Mouse (Mus musculus) forebrain, embryonic 11.5 days (tissue): ENCODE results near the gene Tpsg1. TPM values are rescaled to one million over a fixed set of nuclear protein-coding genes. Genes with fewer than 3 reads are reported as not detected.
A peak's percentile ranks its signal among the peaks of the same experiment; 100 is the strongest.

ENCODE experiments used
- ATAC-seq: fragments of 200-750 bp; cut with Nextera tagmentation; replicated peaks from 2 replicates; pipeline ENCODE4 v1.8.0; 2017; ENCODE audit warnings: moderate TSS enrichment; ENCODE audit not compliant: low FRiP score
- DNase-seq: peaks from one replicate; pipeline ENCODE4 v3.0.0-alpha.2; 2017; ENCODE audit warnings: low spot score
- H3K27ac ChIP-seq: fragments of 300-500 bp; sonication (generic); 2 replicates; pipeline ENCODE4 v1.5.1; 2014; ENCODE audit warnings: low read depth, low read length
- H3K27me3 ChIP-seq: fragments of 300-500 bp; sonication (generic); 2 replicates; pipeline ENCODE4 v1.6.1; 2014; ENCODE audit warnings: mild to moderate bottlenecking, low read length, mixed read lengths; ENCODE audit not compliant: control insufficient read depth, insufficient read depth
- H3K36me3 ChIP-seq: fragments of 300-500 bp; sonication (generic); 2 replicates; pipeline ENCODE4 v1.6.1; 2014; ENCODE audit warnings: mild to moderate bottlenecking, low read length, moderate library complexity, mixed read lengths; ENCODE audit not compliant: control insufficient read depth, insufficient read depth
- H3K4me1 ChIP-seq: fragments of 300-500 bp; sonication (generic); replicated peaks from 2 replicates; pipeline ENCODE4 v1.6.1; 2014; ENCODE audit warnings: low read length, mixed read lengths; ENCODE audit not compliant: control insufficient read depth, insufficient read depth
- H3K4me2 ChIP-seq: fragments of 300-500 bp; sonication (generic); 2 replicates; pipeline ENCODE4 v1.6.1; 2014; ENCODE audit warnings: low read depth, mild to moderate bottlenecking, low read length, moderate library complexity, mixed read lengths; ENCODE audit not compliant: severe bottlenecking
- H3K4me3 ChIP-seq: fragments of 300-500 bp; sonication (generic); 2 replicates; pipeline ENCODE4 v1.5.1; 2014; ENCODE audit warnings: low read depth, low read length
- H3K9ac ChIP-seq: fragments of 300-500 bp; sonication (generic); 2 replicates; pipeline ENCODE4 v1.6.1; 2014; ENCODE audit warnings: low read length
- H3K9me3 ChIP-seq: fragments of 300-500 bp; sonication (generic); 2 replicates; pipeline ENCODE4 v1.6.1; 2016; ENCODE audit warnings: low read length, mixed read lengths; ENCODE audit not compliant: control insufficient read depth
- WGBS: fragments of 180-500 bp; shearing (Covaris S2); extraction: QIAGEN DNeasy Blood & Tissue Kit; methylation state at CpG from one replicate; pipeline ENCODE4 v1.1.7; 2014; 5-methylcytosine and 5-hydroxymethylcytosine counted together
- polyA plus RNA-seq: library from polyadenylated mRNA; unstranded; fragments of >200 nt; fragmentation: Nextera tagmentation; extraction: Ambion mirVana; gene quantifications from 2 replicates; pipeline ENCODE4 v1.2.1, GENCODE M21; 2014

Gene Tpsg1
- polyA plus RNA-seq, 1 experiment from 2014 or later = not detected

- 81% methylated on average over 6 of the region's 6 CpGs for WGBS
- Histone ChIP-seq H3K4me3 (no peak overlapping the region), H3K4me1 (peaks cover 30% of the 10 kb centered on the region), H3K4me2 (no peak overlapping the region), H3K9me3 (no peaks in the 10 kb centered on the region), H3K36me3 (no peaks in the 10 kb centered on the region), H3K9ac (no peak overlapping the region), H3K27ac (no peak overlapping the region), H3K27me3 (peaks cover 18% of the 10 kb centered on the region)
- DNase-seq = no peak
- no peak for ATAC-seq
These were observed 41.1 kb downstream of the Tpsg1 start for GRCm38 (mm10) chr17:25410180-25410579.

- H3K27ac ChIP-seq = no peak overlapping the region
- ATAC-seq (no peak), DNase-seq (no peak)
- H3K4me3 ChIP-seq = no peak overlapping the region
- H3K9me3 ChIP-seq = no peaks in the 10 kb centered on the region
- 68% methylated on average over 7 of the region's 7 CpGs for WGBS
- H3K4me1 ChIP-seq = peaks cover 30% of the 10 kb centered on the region
- no peak overlapping the region for H3K9ac ChIP-seq
- no peaks in the 10 kb centered on the region for H3K36me3 ChIP-seq
- H3K27me3 ChIP-seq = peaks cover 18% of the 10 kb centered on the region
- H3K4me2 ChIP-seq = no peak overlapping the region
These were observed 41.7 kb downstream of the Tpsg1 start for GRCm38 (mm10) chr17:25410786-25411185.

GRCm38 (mm10) chr17:25411251-25411650, 42.2 kb downstream of the Tpsg1 start:
- Histone ChIP-seq H3K4me2 (no peak overlapping the region), H3K9me3 (no peaks in the 10 kb centered on the region), H3K27me3 (peaks cover 18% of the 10 kb centered on the region), H3K36me3 (no peaks in the 10 kb centered on the region), H3K9ac (no peak overlapping the region), H3K4me1 (peaks cover 30% of the 10 kb centered on the region), H3K27ac (no peak overlapping the region), H3K4me3 (no peak overlapping the region)
- ATAC-seq (no peak), DNase-seq (no peak)
- WGBS = 81% methylated on average over 4 of the region's 4 CpGs

- H3K4me2 ChIP-seq = no peak overlapping the region
- H3K27ac ChIP-seq = no peak overlapping the region
- peaks cover 36% of the 10 kb centered on the region for H3K4me1 ChIP-seq
- ATAC-seq (no peak), DNase-seq (no peak)
- no peak overlapping the region for H3K9ac ChIP-seq
- no peaks in the 10 kb centered on the region for H3K36me3 ChIP-seq
- H3K4me3 ChIP-seq = no peak overlapping the region
- H3K9me3 ChIP-seq = no peaks in the 10 kb centered on the region
- no peaks in the 10 kb centered on the region for H3K27me3 ChIP-seq
- WGBS = 75% methylated on average over 4 of the region's 4 CpGs
These were observed 45.1 kb downstream of the Tpsg1 start for GRCm38 (mm10) chr17:25414209-25414608.

- no peak overlapping the region for H3K9ac ChIP-seq
- no peak overlapping the region for H3K27ac ChIP-seq
- DNase-seq (no peak), ATAC-seq (no peak)
- 40% methylated on average over 3 of the region's 3 CpGs for WGBS
- H3K4me2 ChIP-seq = no peak overlapping the region
- peaks cover 38% of the 10 kb centered on the region for H3K4me1 ChIP-seq
- no peaks in the 10 kb centered on the region for H3K9me3 ChIP-seq
- no peak overlapping the region for H3K4me3 ChIP-seq
- no peaks in the 10 kb centered on the region for H3K27me3 ChIP-seq
- H3K36me3 ChIP-seq = no peaks in the 10 kb centered on the region
These were observed 45.8 kb downstream of the Tpsg1 start for GRCm38 (mm10) chr17:25414917-25415316.

GRCm38 (mm10) chr17:25415421-25415913, 46.4 kb downstream of the Tpsg1 start:
- Histone ChIP-seq H3K36me3 (no peaks in the 10 kb centered on the region), H3K4me1 (peaks cover 40% of the 10 kb centered on the region), H3K4me2 (peak overlapping the region; percentile 24; the same call in 1 of the 2 replicates), H3K9ac (peak overlapping the region; percentile 16; the same call in 1 of the 2 replicates), H3K27me3 (no peaks in the 10 kb centered on the region), H3K9me3 (no peaks in the 10 kb centered on the region), H3K4me3 (no peak overlapping the region), H3K27ac (peak overlapping the region; percentile 31)
- DNase-seq (peak; percentile 67), ATAC-seq (peak; percentile 40)
- 3% methylated on average over 3 of the region's 6 CpGs for WGBS

GRCm38 (mm10) chr17:25416219-25416618, 47.1 kb downstream of the Tpsg1 start:
- H3K9ac ChIP-seq = 0 out of 2 replicates have a peak overlapping the region, but pooled peaks have one; percentile 12

GRCm38 (mm10) chr17:25417990-25418389, 48.9 kb downstream of the Tpsg1 start:
- no peaks in the 10 kb centered on the region for H3K27me3 ChIP-seq
- no peak overlapping the region for H3K4me2 ChIP-seq
- no peak for ATAC-seq
- peaks cover 45% of the 10 kb centered on the region for H3K4me1 ChIP-seq
- 81% methylated on average over 6 of the region's 6 CpGs for WGBS
- no peaks in the 10 kb centered on the region for H3K9me3 ChIP-seq
- H3K9ac ChIP-seq = no peak overlapping the region
- H3K27ac ChIP-seq = no peak overlapping the region
- no peaks in the 10 kb centered on the region for H3K36me3 ChIP-seq
- no peak overlapping the region for H3K4me3 ChIP-seq
- no peak for DNase-seq

More at GRCm38 (mm10) chr17:25416219-25416618, 47.1 kb downstream of the Tpsg1 start:
- ATAC-seq (no peak), DNase-seq (no peak)
- no peak overlapping the region for H3K4me3 ChIP-seq
- H3K27me3 ChIP-seq = no peaks in the 10 kb centered on the region
- peak overlapping the region; percentile 31; the same call in 1 of the 2 replicates for H3K27ac ChIP-seq
- no peaks in the 10 kb centered on the region for H3K9me3 ChIP-seq
- 19% methylated on average over 3 of the region's 3 CpGs for WGBS
- peaks cover 45% of the 10 kb centered on the region for H3K4me1 ChIP-seq
- H3K4me2 ChIP-seq = peak overlapping the region; percentile 11; the same call in 1 of the 2 replicates
- no peaks in the 10 kb centered on the region for H3K36me3 ChIP-seq

- Histone ChIP-seq H3K4me2 (no peak overlapping the region), H3K9ac (no peak overlapping the region)
These were observed 49.9 kb downstream of the Tpsg1 start for GRCm38 (mm10) chr17:25418926-25419325.

More at GRCm38 (mm10) chr17:25418926-25419325, 49.9 kb downstream of the Tpsg1 start:
- ATAC-seq (peak; percentile 78), DNase-seq (peak; percentile 79)
- no peaks in the 10 kb centered on the region for H3K9me3 ChIP-seq
- no peaks in the 10 kb centered on the region for H3K27me3 ChIP-seq
- 16% methylated on average over 9 of the region's 9 CpGs for WGBS
- peak overlapping the region; percentile 8; the same call in 1 of the 2 replicates for H3K27ac ChIP-seq
- no peak overlapping the region for H3K4me3 ChIP-seq
- no peaks in the 10 kb centered on the region for H3K36me3 ChIP-seq
- peaks cover 42% of the 10 kb centered on the region for H3K4me1 ChIP-seq
